In genomic region chr1:172306885-172307284, GRCm38 (mm10) we compare ENCODE assay signal across 18 mouse cellular contexts. TPM values are rescaled to one million over a fixed set of nuclear protein-coding genes. Genes with fewer than 3 reads are reported as not detected.
DNase-seq lines count a peak whose midpoint lies in the region; ATAC-seq and TF ChIP-seq lines count a peak whose summit lies in the region.
"Had no signal": no experiment of that assay in that cellular context is flagged by ENCODE, and none has a peak within 500 bp of the region (broad histone marks: within the 10 kb centered on the region; RNA-seq: fewer than 3 reads in every experiment).

No protein-coding gene starts in this region.

- no peak for ATAC-seq in neural tube, embryonic 13.5 days (ENCODE audit: low read depth)
- ATAC-seq in neural tube, embryonic 15.5 days (ENCODE audit: low FRiP score) = no peak
- ATAC-seq in stomach, embryonic 15.5 days (ENCODE audit: insufficient read depth, low FRiP score, low read depth) = no peak

- no peak for TF ChIP-seq CTCF in layer of hippocampus, adult 2 months (conservative IDR thresholded peaks at IDR 0.05)

- peak; percentile 62 for DNase-seq in cerebellum, adult 9-10 months
- no peak for DNase-seq in cerebellum, postnatal 36 days
- peak in 1 of 2 experiments; percentile 49 for DNase-seq in layer of hippocampus, adult 2 months (ENCODE audit: low spot score in 2 of 2)
- no peak for DNase-seq in layer of hippocampus, postnatal 10 days (ENCODE audit: low spot score in 2 of 2)
- no peak for DNase-seq in embryo, embryonic 11 days
- DNase-seq: adrenal gland, postnatal 25 days; kidney, adult 18-20 months; right cerebral cortex, postnatal 14 days; thymus, postnatal 36 days had no signal

- H3K27me3 ChIP-seq in neural tube, embryonic 13.5 days = no peaks in the 10 kb centered on the region
- no peaks in the 10 kb centered on the region for H3K27me3 ChIP-seq in neural tube, embryonic 15.5 days (replicated peaks)
- no peaks in the 10 kb centered on the region for H3K27me3 ChIP-seq in stomach, embryonic 15.5 days (replicated peaks)

- H3K27ac ChIP-seq in layer of hippocampus, adult 2 months = peak overlapping the region; percentile 96
- H3K27ac ChIP-seq in neural tube, embryonic 13.5 days (replicated peaks) = 0 out of 2 replicates have a peak overlapping the region, but pooled peaks have one; percentile 38
- H3K27ac ChIP-seq in neural tube, embryonic 15.5 days (replicated peaks) = no peak overlapping the region; the same call in 1 of the 2 replicates
- H3K27ac ChIP-seq in stomach, embryonic 15.5 days = peak overlapping the region; percentile 76; the same call in 1 of the 2 replicates

- H3K4me1 ChIP-seq in neural tube, embryonic 13.5 days (replicated peaks) = peaks cover 54% of the 10 kb centered on the region
- peaks cover 38% of the 10 kb centered on the region for H3K4me1 ChIP-seq in neural tube, embryonic 15.5 days
- peaks cover 8% of the 10 kb centered on the region for H3K4me1 ChIP-seq in stomach, embryonic 15.5 days

- H3K4me2 ChIP-seq in neural tube, embryonic 13.5 days = no peak overlapping the region
- no peak overlapping the region for H3K4me2 ChIP-seq in neural tube, embryonic 15.5 days
- no peak overlapping the region for H3K4me2 ChIP-seq in stomach, embryonic 15.5 days
- H3K4me2 ChIP-seq: liver, embryonic 15.5 days had no signal

- no peak overlapping the region for H3K9ac ChIP-seq in neural tube, embryonic 13.5 days
- no peak overlapping the region for H3K9ac ChIP-seq in neural tube, embryonic 15.5 days (replicated peaks)
- H3K9ac ChIP-seq in stomach, embryonic 15.5 days = no peak overlapping the region
- H3K9ac ChIP-seq: liver, embryonic 15.5 days had no signal

- H3K9me3 ChIP-seq in neural tube, embryonic 13.5 days = no peaks in the 10 kb centered on the region
- no peaks in the 10 kb centered on the region for H3K9me3 ChIP-seq in neural tube, embryonic 15.5 days (replicated peaks)
- H3K9me3 ChIP-seq in stomach, embryonic 15.5 days = no peaks in the 10 kb centered on the region
- H3K9me3 ChIP-seq: liver, embryonic 15.5 days had no signal

- WGBS in neural tube, embryonic 13.5 days = 84% methylated on average over 6 of the region's 6 CpGs
- WGBS in neural tube, embryonic 15.5 days = 76% methylated on average over 6 of the region's 6 CpGs
- WGBS in stomach, embryonic 15.5 days = 68% methylated on average over 6 of the region's 6 CpGs

- no peaks in the 10 kb centered on the region for H3K36me3 ChIP-seq in neural tube, embryonic 13.5 days
- no peaks in the 10 kb centered on the region for H3K36me3 ChIP-seq in neural tube, embryonic 15.5 days
- no peaks in the 10 kb centered on the region for H3K36me3 ChIP-seq in stomach, embryonic 15.5 days
- H3K36me3 ChIP-seq: liver, embryonic 15.5 days had no signal

- no peak overlapping the region for H3K4me3 ChIP-seq in layer of hippocampus, adult 2 months
- no peak overlapping the region for H3K4me3 ChIP-seq in neural tube, embryonic 13.5 days
- H3K4me3 ChIP-seq in neural tube, embryonic 15.5 days (replicated peaks) = no peak overlapping the region
- no peak overlapping the region for H3K4me3 ChIP-seq in stomach, embryonic 15.5 days (replicated peaks)
- H3K4me3 ChIP-seq: liver, embryonic 15.5 days had no signal

RNA-seq across cellular contexts. Expression of gene Atp1a2, which starts 9.0 kb away (rescaled TPM):
- total RNA-seq in layer of hippocampus, adult 2 months (2021) = 100 to 1,000 TPM; 585 to 600 TPM
- total RNA-seq in layer of hippocampus, postnatal 10 days (2021) = 100 to 1,000 TPM; 472 TPM
- 38.6 and 40.0 TPM in 2 replicates for polyA plus RNA-seq in neural tube, embryonic 13.5 days (2015; fragmentation: Nextera tagmentation; extraction: Ambion mirVana)
- polyA plus RNA-seq in neural tube, embryonic 15.5 days (2015; fragmentation: Nextera tagmentation; extraction: Ambion mirVana) = 57.9 and 63.1 TPM in 2 replicates
- 4.2 and 4.3 TPM in 2 replicates for polyA plus RNA-seq in stomach, embryonic 15.5 days (2015; fragmentation: Nextera tagmentation; extraction: Ambion mirVana)
- total RNA-seq: neutrophil, adult 5-6 weeks had no signal

RNA-seq across cellular contexts. Expression of gene Kcnj9, which starts 22.2 kb away (rescaled TPM):
- 10 to 100 TPM; 67.2 to 69.2 TPM for total RNA-seq in layer of hippocampus, adult 2 months (2021)
- 10 to 100 TPM; 38.4 to 46.7 TPM for total RNA-seq in layer of hippocampus, postnatal 10 days (2021)
- polyA plus RNA-seq in neural tube, embryonic 13.5 days (2015; fragmentation: Nextera tagmentation; extraction: Ambion mirVana) = 1.5 and 2.1 TPM in 2 replicates
- polyA plus RNA-seq in neural tube, embryonic 15.5 days (2015; fragmentation: Nextera tagmentation; extraction: Ambion mirVana) = 2.5 and 3.2 TPM in 2 replicates
- 0.05 and 0.09 TPM in 2 replicates for polyA plus RNA-seq in stomach, embryonic 15.5 days (2015; fragmentation: Nextera tagmentation; extraction: Ambion mirVana)
- total RNA-seq: heart, adult 8-10 months; neutrophil, adult 5-6 weeks had no signal
- polyA plus RNA-seq: liver, embryonic 15.5 days had no signal

RNA-seq across cellular contexts. Expression of gene Kcnj10, which starts 34.1 kb away (rescaled TPM):
- 10 to 100 TPM; 83.2 to 91.6 TPM for total RNA-seq in layer of hippocampus, adult 2 months (2021)
- 10 to 100 TPM; 70.7 to 73.5 TPM for total RNA-seq in layer of hippocampus, postnatal 10 days (2021)
- polyA plus RNA-seq in neural tube, embryonic 13.5 days (2015; fragmentation: Nextera tagmentation; extraction: Ambion mirVana) = 1.9 and 2.0 TPM in 2 replicates
- polyA plus RNA-seq in neural tube, embryonic 15.5 days (2015; fragmentation: Nextera tagmentation; extraction: Ambion mirVana) = 2.3 and 2.5 TPM in 2 replicates
- 0.10 and 0.17 TPM in 2 replicates for polyA plus RNA-seq in stomach, embryonic 15.5 days (2015; fragmentation: Nextera tagmentation; extraction: Ambion mirVana)
- total RNA-seq: neutrophil, adult 5-6 weeks had no signal

RNA-seq across cellular contexts. Expression of gene Igsf8, which starts 45.4 kb away (rescaled TPM):
- 100 to 1,000 TPM; 255 to 257 TPM for total RNA-seq in layer of hippocampus, adult 2 months (2021)
- 100 to 1,000 TPM; 178 to 204 TPM for total RNA-seq in layer of hippocampus, postnatal 10 days (2021)
- 116 and 126 TPM in 2 replicates for polyA plus RNA-seq in neural tube, embryonic 13.5 days (2015; fragmentation: Nextera tagmentation; extraction: Ambion mirVana)
- polyA plus RNA-seq in neural tube, embryonic 15.5 days (2015; fragmentation: Nextera tagmentation; extraction: Ambion mirVana) = 70.9 and 71.3 TPM in 2 replicates
- 44.8 and 45.0 TPM in 2 replicates for polyA plus RNA-seq in stomach, embryonic 15.5 days (2015; fragmentation: Nextera tagmentation; extraction: Ambion mirVana)

RNA-seq across cellular contexts. Expression of gene Atp1a4, which starts 48.7 kb away (rescaled TPM):
- total RNA-seq in layer of hippocampus, adult 2 months (2021) = not detected
- total RNA-seq in layer of hippocampus, postnatal 10 days (2021) = not detected
- not detected in 2 replicates for polyA plus RNA-seq in neural tube, embryonic 13.5 days (2015; fragmentation: Nextera tagmentation; extraction: Ambion mirVana)
- polyA plus RNA-seq in neural tube, embryonic 15.5 days (2015; fragmentation: Nextera tagmentation; extraction: Ambion mirVana) = 0.05 TPM in 1 of 2 replicates, not detected in the other
- polyA plus RNA-seq in stomach, embryonic 15.5 days (2015; fragmentation: Nextera tagmentation; extraction: Ambion mirVana) = not detected in 2 replicates
- total RNA-seq: heart, adult 8-10 months; heart, postnatal 25 days; left cerebral cortex, postnatal 14 days; neutrophil, adult 5-6 weeks had no signal
- polyA plus RNA-seq: embryonic facial prominence, embryonic 14.5 days had no signal
